Mouse (Mus musculus): ENCODE data around the gene Tipin. TPM values are rescaled to one million over a fixed set of nuclear protein-coding genes. Genes with fewer than 3 reads are reported as not detected.

Tipin gene
- 40.8 and 44.6 TPM in 2 replicates for polyA plus RNA-seq (2012; rRNA removed)

DNA sequence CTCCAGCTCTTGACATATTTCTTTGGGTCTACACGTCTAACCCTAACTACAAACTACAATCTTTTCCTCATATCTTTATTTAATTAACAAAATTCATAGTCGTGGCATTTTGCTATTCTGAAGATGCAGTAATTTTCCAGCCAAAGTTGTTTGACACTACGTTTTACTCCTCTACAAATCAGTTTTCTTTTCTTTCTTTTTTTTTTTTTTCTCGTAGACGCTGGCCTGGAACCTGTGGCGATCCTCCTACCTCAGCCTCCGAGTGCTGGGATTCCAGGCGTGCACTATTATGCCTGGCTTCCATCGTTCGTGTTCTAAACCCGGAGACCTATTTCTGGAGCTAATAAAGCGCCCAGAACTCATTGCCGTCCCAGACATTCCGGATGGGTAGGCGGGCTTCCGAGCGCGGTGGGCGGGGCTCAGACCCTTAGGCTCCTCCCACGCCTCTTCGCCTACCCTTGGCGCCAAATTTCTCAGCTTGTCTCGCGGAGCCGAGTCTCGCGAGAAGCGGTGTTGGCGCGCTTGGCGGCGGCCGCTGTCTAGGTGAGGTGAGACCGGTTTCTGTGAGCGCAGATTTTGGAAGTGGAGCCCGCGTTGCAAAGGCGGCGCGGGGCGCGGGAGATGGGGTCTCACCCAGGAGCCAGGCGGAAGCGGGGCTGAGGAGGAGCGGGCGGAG, at the start of gene Tipin:
Gene Tipin, plus strand, starts transcription at position 477 of the 676 bp plus-strand sequence.
- 2% methylated on average over 46 of the region's 46 CpGs for WGBS
- DNase-seq = peak; percentile 93 to 95
- Histone ChIP-seq H3K4me3 (replicated peaks; ENCODE audit: insufficient read depth, low read depth, low read length) (peak within 1 kb of the TSS; percentile 75), H3K27me3 (ENCODE audit: control insufficient read depth, insufficient read depth, low read length) (no peaks in the 10 kb centered on the region), H3K4me1 (ENCODE audit: control insufficient read depth, insufficient read depth, low read length) (no peaks in the 10 kb centered on the region), H3K27ac (ENCODE audit: insufficient read depth, low read length) (no peak within 1 kb of the TSS)
- TF ChIP-seq POLR2A (IDR thresholded peaks at IDR 0.05; ENCODE audit: borderline replicate concordance, insufficient read depth, low read length) (peak; percentile 96), CTCF (IDR thresholded peaks at IDR 0.05; ENCODE audit: borderline replicate concordance, insufficient read depth, low read depth, low read length) (no peak)

DNA sequence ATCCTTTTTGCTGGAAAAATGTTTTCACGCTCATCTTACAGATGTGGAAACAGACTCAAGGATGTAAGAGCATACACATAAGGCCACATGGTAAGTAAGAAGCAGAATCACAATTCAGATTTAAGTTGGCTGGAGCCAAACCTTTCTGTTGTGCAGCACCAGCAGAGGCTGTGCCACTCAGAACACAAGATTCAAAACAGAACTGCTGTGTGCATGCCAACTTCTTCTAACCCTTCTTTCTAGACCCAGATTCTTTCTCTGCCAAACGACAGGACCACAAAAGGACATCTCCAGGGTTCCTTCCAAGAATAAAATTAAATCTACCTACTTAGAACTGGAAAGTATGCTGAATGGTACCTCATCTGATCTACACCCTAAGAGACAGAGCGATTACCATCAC, 49.7 kb upstream of the Tipin start:
- Histone ChIP-seq H3K27ac (ENCODE audit: insufficient read depth, low read length) (no peak overlapping the region), H3K4me1 (ENCODE audit: control insufficient read depth, insufficient read depth, low read length) (0 out of 2 replicates have a peak, but pooled peaks cover 6% of the 10 kb centered on the region), H3K4me3 (replicated peaks; ENCODE audit: insufficient read depth, low read depth, low read length) (no peak overlapping the region), H3K27me3 (ENCODE audit: control insufficient read depth, insufficient read depth, low read length) (no peaks in the 10 kb centered on the region)
- 64% methylated on average over 3 of the region's 3 CpGs for WGBS
- DNase-seq = no peak
- TF ChIP-seq CTCF (IDR thresholded peaks at IDR 0.05; ENCODE audit: borderline replicate concordance, insufficient read depth, low read depth, low read length) = no peak
- TF ChIP-seq POLR2A (IDR thresholded peaks at IDR 0.05; ENCODE audit: borderline replicate concordance, insufficient read depth, low read length) = no peak

DNA sequence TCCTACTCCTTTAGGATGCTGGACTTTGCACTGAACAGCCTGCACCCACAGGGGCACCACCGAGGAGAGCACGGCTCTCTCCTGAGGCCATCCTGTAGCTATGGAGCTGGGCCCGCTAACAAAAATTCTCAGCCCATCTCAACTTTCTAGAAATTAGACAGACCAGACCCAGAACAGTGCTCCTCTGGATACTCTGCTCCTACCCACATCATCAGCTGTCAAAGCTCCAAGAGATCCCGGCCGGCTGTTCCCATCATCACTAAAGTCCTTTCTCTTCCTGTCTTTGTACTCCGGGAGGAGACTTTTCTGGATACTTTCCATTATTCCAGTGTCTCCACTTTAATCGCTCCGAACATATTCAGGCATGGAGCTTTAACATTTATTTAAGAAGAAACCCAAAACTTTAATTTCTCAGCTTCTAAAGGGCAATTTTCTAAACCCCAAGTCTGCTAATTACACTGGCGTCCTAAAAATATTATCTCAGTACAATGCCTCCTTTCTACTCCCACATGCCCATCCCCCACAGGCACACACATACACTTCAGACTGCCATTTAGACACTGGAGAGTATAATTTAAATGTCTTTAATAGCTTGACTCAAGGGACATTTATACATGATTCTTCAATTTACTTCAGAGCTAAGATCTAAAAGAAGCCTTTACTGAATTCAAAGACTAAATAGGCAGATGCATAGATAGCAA, 49.0 kb upstream of the Tipin start:
- no peak overlapping the region for H3K27ac ChIP-seq (ENCODE audit: insufficient read depth, low read length)
- no peak overlapping the region for H3K4me3 ChIP-seq (replicated peaks; ENCODE audit: insufficient read depth, low read depth, low read length)
- no peak for DNase-seq
- no peak for TF ChIP-seq POLR2A (IDR thresholded peaks at IDR 0.05; ENCODE audit: borderline replicate concordance, insufficient read depth, low read length)
- TF ChIP-seq CTCF (IDR thresholded peaks at IDR 0.05; ENCODE audit: borderline replicate concordance, insufficient read depth, low read depth, low read length) = no peak
- 0 out of 2 replicates have a peak, but pooled peaks cover 6% of the 10 kb centered on the region for H3K4me1 ChIP-seq (ENCODE audit: control insufficient read depth, insufficient read depth, low read length)
- no peaks in the 10 kb centered on the region for H3K27me3 ChIP-seq (ENCODE audit: control insufficient read depth, insufficient read depth, low read length)
- WGBS = 55% methylated on average over 9 of the region's 9 CpGs

DNA sequence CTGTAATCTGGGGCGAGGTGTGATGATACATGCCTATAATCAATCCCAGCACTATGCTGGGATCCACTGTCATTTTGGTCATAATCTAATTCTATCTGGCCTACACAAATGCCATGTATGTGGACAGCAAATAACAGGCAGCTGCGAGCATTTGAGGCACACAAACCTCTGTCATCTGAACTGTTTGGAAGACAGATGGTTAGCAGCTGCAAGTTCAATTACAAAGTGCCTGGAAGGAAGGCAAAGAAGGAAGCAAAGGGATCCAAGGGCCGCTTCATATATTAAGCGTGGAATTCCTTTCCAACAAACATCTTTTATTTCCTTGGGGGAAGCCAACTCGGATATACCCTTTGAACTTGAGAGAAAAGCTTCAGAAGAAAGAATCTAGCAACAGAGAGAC, 47.7 kb upstream of the Tipin start:
- TF ChIP-seq CTCF (IDR thresholded peaks at IDR 0.05; ENCODE audit: borderline replicate concordance, insufficient read depth, low read depth, low read length) = no peak
- no peak for TF ChIP-seq POLR2A (IDR thresholded peaks at IDR 0.05; ENCODE audit: borderline replicate concordance, insufficient read depth, low read length)
- WGBS = 71% methylated on average over 5 of the region's 5 CpGs
- no peak overlapping the region for H3K27ac ChIP-seq (ENCODE audit: insufficient read depth, low read length)

DNA sequence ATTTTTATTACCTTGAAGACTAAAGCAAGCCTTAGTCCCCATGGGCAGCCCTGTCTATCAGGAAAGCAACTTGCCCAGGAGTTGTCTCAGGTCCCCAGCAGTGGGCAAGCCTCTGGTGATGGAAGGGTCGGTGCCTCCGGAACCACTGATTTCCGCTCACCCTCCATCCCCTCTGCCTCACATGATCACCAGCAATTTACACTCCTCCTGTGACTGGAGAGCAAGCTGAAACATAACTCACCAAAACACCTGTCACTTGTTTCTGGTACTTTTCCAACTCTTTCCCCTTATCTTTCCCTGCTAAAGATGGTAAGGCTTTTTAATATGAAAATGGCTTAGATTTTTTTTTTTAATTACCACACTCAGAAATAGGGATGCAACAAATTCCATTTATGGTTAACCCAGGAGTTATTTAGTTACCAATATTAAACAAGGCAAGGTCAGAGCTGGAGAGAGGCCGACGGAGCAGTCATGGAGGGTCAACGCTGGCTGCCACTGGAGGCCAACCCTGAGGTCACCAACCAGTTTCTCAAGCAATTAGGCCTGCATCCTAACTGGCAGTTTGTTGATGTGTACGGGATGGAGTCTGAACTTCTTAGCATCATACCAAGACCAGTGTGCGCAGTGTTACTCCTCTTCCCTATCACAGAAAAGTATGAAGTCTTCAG, 46.5 kb upstream of the Tipin start, which contains the start of gene Uchl4:
Gene Uchl4, plus strand, starts transcription at position 434 of the 668 bp plus-strand sequence.
- Histone ChIP-seq H3K4me3 (replicated peaks; ENCODE audit: insufficient read depth, low read depth, low read length) (no peak within 1 kb of the TSS), H3K4me1 (ENCODE audit: control insufficient read depth, insufficient read depth, low read length) (0 out of 2 replicates have a peak, but pooled peaks cover 4% of the 10 kb centered on the region), H3K27me3 (ENCODE audit: control insufficient read depth, insufficient read depth, low read length) (no peaks in the 10 kb centered on the region), H3K27ac (ENCODE audit: insufficient read depth, low read length) (no peak within 1 kb of the TSS)
- TF ChIP-seq POLR2A (IDR thresholded peaks at IDR 0.05; ENCODE audit: borderline replicate concordance, insufficient read depth, low read length) (no peak), CTCF (IDR thresholded peaks at IDR 0.05; ENCODE audit: borderline replicate concordance, insufficient read depth, low read depth, low read length) (no peak)
- no peak for DNase-seq
- 93% methylated on average over 8 of the region's 8 CpGs for whole genome bisulfite sequencing

More for the DNA sequence above, 47.7 kb upstream of the Tipin start:
- no peaks in the 10 kb centered on the region for H3K27me3 ChIP-seq (ENCODE audit: control insufficient read depth, insufficient read depth, low read length)
- DNase-seq = no peak
- H3K4me1 ChIP-seq (ENCODE audit: control insufficient read depth, insufficient read depth, low read length) = 0 out of 2 replicates have a peak, but pooled peaks cover 6% of the 10 kb centered on the region
- no peak overlapping the region for H3K4me3 ChIP-seq (replicated peaks; ENCODE audit: insufficient read depth, low read depth, low read length)

DNA sequence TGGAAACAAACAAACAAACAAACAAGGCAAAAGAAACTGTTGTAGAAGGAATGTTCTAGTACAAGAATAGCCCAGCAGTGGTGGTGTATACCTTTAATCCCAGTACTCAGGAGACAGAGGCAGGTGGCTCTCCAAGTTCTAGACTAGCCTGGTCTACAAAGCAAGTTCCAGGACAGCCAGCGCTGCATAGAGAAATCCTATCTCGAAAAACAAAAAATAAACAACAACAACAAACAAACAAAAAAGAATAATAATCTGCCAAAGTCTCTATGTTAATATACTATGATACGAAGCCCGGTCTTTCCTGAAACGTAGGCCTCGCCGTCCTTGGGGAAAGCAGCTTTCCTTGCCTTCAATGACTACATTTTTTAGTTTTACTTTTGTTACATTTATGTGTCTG, 45.3 kb upstream of the Tipin start:
- no peaks in the 10 kb centered on the region for H3K27me3 ChIP-seq (ENCODE audit: control insufficient read depth, insufficient read depth, low read length)
- no peak overlapping the region for H3K27ac ChIP-seq (ENCODE audit: insufficient read depth, low read length)
- no peak for TF ChIP-seq POLR2A (IDR thresholded peaks at IDR 0.05; ENCODE audit: borderline replicate concordance, insufficient read depth, low read length)
- no peak for TF ChIP-seq CTCF (IDR thresholded peaks at IDR 0.05; ENCODE audit: borderline replicate concordance, insufficient read depth, low read depth, low read length)
- 96% methylated on average over 7 of the region's 7 CpGs for WGBS
- no peak overlapping the region for H3K4me3 ChIP-seq (replicated peaks; ENCODE audit: insufficient read depth, low read depth, low read length)
- H3K4me1 ChIP-seq (ENCODE audit: control insufficient read depth, insufficient read depth, low read length) = peaks cover 3% of the 10 kb centered on the region; the same call in 1 of the 2 replicates
- no peak for DNase-seq

DNA sequence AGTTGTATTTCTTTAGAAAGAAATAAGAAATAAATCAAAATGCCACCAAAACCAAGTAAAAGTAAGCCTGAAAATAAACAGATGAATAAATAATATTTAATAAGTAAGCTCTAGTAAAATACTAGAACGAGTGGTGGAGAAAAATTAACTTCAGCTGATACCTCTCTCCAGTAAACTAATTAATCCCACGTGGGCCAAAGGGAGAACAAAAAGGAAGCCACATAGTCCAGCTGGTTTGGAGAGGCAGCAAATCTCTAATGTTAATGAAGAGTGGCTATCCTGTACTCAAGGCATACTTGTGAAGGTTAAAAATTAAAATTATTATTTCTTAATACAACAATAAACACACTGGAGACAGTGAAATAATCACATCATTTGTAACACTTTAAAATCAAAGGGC, 41.3 kb upstream of the Tipin start:
- H3K4me3 ChIP-seq (replicated peaks; ENCODE audit: insufficient read depth, low read depth, low read length) = no peak overlapping the region
- no peaks in the 10 kb centered on the region for H3K27me3 ChIP-seq (ENCODE audit: control insufficient read depth, insufficient read depth, low read length)
- no peaks in the 10 kb centered on the region; the same call in 1 of the 2 replicates for H3K4me1 ChIP-seq (ENCODE audit: control insufficient read depth, insufficient read depth, low read length)
- no peak for TF ChIP-seq CTCF (IDR thresholded peaks at IDR 0.05; ENCODE audit: borderline replicate concordance, insufficient read depth, low read depth, low read length)
- TF ChIP-seq POLR2A (IDR thresholded peaks at IDR 0.05; ENCODE audit: borderline replicate concordance, insufficient read depth, low read length) = no peak
- WGBS = 57% methylated on average over 2 of the region's 2 CpGs
- no peak overlapping the region for H3K27ac ChIP-seq (ENCODE audit: insufficient read depth, low read length)
- DNase-seq = no peak
